Mouse (Mus musculus): ENCODE measurements at regions not wholly inside any gene's neighbourhood (a gene's known extent, or its start where the extent isn't known, plus 50 kb on each side); places are given as distances from the start of the nearest gene placed in this dataset.
A peak's percentile ranks its signal among the peaks of the same experiment; 100 is the strongest.
"Not testable (repeated sequence)": the region's sequence is repeated elsewhere in the genome, so short reads cannot be mapped to it uniquely, and the experiment has no call there.

DNA sequence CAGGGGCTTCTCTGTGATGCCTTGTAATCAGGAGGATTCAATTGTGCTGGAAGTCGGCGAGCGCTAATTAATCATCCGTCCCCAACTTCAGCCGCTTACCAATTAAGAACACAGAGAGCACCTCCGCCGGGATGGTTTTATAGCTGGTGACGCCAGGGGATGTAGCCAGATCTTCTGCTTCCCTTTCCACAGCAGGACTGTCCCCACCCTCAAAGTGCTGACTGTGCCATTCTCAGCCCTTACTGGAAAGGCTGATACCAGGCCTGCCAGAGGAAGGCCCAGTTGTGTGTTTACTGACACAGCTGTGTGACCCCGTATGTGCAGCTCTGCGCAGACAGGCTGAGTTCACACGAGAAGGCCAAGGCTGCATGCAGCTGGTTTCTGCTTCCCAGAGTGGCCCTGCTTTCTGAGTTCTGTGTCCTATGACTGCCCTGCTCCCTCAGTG is 59.9 kb upstream of the Bend4 start:
- no peak for DNase-seq

DNA sequence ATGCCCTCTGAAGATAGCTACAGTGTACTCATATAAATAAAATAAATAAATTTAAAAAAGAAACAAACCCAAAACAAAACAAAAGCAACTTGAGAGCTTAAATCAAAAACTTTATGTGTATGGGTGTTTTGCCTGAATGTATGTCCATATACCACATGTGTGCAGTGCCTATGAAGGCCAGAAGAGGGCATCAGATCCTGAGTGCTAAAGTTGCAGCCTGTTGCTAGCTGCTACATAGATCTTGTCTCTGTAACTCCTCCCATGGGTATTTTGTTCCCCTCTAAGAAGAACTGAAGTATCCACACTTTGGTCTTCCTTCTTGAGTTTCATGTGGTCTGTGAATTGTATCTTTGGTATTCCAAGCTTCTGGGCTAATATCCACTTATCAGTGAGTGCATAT is 62.6 kb upstream of the Bend4 start:
- DNase-seq = not testable (repeated sequence)

DNA sequence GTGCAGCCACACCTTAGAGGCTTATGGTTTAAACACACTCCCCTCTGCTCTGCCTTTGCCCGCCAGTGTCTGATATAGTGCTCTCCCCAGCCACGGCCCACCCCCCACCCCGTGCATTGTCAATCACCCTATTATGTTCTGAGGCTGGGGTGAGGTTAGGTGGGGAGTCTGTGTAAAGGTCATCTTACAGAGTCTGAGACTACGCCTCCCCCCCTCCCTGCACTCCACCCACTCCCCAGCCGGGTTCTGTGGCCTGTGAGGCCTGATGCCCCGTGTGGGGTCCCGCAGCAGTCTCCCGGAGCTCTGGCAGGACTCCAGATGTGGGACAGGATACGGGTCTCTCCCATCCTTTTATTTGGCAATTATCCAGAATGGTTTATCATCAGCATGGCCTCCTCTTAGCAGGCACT is 64.8 kb upstream of the Bend4 start:
- no peak for DNase-seq

DNA sequence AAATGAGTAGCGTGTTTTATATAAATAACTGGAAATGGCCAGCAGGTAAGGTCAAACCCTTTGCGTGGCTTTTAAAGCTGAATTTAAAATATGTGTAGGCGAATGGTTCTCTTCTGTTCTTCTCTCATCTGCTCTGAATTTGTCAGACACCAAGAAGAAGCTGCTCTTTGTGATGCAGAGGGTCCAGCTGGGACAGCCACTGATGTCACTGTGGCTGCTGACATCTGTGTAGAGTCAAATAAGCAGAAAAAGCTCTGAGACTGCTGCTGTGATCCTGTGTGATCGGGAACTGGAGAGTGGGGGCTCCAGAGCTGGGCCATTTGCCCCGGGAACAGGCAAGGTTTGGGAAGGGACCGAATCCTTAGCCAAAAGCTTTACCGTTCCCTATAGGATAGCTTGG is 68.6 kb upstream of the Bend4 start:
- DNase-seq = no peak

DNA sequence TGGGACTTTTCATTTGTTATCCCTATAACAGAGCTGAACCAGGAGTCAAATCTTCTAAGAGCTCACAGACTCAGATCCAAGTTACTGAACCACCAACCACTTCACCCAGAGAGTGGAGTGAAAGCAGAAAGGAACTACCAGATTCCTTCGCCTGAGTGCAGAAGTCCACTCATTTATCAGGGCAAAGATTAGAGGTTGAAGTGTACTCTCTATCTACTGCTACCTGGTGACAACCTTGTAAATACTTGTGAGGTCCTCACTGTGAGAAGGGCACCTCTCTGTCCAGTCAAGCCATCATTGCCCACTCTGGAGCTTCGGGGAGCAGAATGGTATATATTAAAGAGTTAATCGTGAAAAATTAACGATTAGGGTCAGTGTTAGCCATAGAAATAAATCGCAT is 87.4 kb upstream of the Shisa3 start:
- DNase-seq = no peak

DNA sequence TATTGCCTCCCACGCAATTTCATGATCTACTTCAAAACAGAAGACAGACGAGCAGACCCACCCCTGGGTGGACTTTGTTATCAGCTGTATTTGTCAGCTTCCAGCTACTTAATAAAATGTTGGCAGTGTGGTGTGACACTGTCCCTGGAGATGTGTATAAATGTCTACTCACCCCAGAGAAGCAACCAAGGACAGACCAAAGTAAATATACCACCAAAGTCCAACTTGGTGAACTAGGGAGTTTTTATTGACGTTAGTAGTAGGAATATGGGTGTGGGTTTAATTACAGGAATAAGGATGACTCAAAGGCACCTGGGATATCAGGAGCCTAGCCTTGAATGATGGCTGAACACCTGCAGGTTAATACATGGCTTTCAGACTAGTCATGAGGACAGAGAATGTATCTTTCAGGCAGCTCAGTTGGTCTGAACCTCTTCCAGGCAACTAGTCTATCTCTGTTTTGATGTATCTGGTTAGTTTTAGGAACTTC is 86.2 kb upstream of the Shisa3 start:
- DNase-seq = no peak

DNA sequence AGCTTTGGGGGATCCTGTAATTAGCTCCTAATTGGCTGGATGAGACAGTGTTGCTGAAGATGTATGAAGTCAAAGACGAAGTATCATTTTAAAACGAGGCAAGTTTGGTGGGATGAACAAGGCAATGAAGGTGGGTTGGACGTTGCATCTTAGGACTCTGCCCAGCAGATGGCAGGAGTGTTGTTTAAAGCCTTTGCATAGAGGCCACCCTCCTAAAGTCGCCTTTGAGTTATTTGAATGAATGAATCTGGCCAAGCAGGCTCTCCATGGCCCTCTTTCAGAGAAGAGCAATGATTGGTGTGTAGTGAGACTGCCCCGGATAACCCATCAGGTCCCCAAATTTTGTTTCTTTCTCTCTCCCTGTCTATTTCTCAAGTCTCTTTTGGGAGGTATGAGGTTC is 77.5 kb upstream of the Shisa3 start:
- no peak for DNase-seq

DNA sequence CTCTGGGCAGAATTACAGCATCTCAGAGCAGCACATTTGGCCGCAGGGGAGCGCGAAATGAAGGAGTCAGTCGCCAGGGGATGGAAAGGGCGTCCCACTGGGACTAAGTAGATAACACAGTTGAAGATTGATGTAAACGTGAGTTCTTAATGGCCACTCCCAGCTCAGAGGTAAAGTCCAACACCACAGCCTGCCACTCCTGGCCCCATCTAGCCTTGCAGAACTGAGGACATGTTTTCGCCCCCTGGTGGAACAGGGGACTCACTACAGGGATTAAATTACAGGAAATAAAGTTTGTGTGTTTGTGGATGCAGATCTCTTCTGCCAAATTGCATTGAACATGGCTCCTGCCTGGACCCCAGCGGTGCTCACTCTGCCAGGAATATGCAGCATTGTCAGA is 76.7 kb upstream of the Shisa3 start:
- no peak for DNase-seq

DNA sequence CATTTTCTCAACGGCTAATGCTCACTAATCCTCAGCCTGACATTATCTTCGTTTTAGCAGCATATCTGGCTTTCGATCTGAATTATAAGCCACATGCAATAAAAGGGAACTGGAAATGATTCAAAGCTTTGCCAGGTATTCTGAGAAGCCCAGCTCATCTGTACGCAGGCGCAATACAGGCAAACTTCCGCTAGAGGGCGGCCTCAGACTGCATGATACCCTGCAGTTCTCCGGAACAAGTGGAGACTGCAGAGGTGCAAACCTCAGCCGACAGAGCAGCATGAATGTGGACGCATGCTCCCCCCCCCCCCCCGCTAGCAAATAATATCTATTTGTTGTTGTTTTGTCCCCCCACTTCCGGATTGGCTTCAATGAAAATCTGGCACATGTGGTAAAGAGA is 75.3 kb upstream of the Shisa3 start:
- DNase-seq = peak; percentile 81

DNA sequence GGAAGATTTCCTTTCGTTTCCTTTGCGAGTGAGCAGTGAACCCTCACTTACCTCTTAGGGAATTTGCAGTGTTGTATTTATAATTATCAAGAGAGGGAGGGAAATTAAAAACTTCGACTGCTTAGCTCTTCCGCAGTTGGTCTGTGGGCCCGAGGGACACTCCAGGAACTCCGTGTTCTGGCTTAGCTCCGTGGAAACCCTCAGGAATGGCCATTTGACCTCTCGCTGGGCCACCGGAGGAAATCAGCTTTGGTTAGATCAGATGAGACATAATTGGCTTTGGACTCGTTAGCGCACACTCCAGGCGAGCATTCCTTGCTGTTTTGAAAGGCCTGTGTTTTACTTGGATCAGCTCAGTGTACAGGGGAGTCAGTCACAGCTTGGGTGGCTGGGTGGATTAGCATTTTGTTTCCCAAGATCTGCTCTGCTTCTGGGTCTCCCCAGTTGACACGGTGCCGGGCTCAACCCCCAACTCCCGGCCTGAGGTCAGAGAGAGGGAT is 74.9 kb upstream of the Shisa3 start:
- DNase-seq = no peak

DNA sequence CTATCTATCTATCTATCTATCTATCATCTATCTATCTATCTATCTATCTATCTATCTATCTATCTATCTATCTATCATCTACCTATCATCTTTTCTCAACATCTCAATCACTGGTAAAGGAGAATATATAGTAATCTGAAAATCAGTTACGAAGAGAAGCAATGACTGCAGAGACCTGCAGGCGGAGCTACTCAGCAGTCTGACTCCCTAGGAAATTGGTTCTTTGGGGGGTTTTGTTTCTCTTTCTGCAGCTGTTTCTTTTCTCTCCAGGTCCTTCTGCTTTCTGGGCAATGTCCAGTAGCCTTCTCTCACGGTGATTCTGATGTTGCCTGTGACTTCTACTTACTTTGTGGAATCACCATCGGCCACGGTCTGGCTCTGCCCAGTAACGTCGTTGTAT is 73.6 kb upstream of the Shisa3 start:
- no peak for DNase-seq

DNA sequence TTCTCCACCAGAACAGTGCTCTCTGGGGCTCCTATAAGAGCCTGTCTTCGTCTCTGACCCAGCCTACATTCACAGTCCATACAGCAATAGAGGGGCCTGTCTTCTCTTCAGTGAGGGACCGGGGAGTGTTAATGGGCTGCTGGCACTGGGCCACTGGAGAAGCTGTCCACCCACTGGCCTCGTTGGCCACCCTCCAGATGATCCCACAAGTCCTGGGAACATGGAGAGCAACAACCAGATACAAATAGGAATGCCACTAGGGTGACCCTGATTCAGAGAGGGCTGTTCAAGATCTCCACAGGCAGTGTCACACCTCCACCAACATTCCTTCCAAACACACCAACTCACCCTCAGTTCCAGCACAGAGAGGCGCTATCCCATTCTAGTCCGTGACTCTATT is 69.7 kb upstream of the Shisa3 start:
- no peak for DNase-seq

DNA sequence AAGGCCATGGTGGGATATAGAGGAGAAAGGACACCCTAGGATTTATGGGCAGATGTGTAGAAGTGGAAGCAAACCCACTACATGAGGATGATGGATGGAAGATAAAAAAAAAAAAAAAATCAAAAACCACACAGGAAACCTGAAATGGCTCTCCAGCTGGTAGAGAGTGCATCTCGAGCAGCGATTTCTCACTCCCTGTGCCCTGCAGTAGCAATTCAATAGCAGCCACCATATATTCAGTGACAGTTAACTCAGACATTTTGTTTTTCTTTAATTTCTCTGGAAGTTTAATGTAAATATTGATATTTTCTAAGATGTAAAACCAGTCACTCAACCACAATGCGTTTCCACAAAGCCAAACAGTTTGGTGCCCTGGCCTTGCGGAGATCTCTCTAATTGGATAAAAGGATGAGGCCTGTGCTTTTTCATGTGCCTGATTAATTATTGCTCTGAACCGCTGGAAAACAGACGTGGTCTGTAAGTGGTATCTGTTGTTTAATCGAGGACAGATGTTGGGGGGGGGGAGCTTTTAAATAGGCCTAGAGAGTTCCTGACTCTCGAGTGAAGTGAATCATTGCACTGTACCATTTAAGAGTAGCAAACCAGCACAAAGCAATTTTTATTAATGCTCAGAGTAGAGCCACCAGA is 68.0 kb upstream of the Shisa3 start:
- DNase-seq = no peak

DNA sequence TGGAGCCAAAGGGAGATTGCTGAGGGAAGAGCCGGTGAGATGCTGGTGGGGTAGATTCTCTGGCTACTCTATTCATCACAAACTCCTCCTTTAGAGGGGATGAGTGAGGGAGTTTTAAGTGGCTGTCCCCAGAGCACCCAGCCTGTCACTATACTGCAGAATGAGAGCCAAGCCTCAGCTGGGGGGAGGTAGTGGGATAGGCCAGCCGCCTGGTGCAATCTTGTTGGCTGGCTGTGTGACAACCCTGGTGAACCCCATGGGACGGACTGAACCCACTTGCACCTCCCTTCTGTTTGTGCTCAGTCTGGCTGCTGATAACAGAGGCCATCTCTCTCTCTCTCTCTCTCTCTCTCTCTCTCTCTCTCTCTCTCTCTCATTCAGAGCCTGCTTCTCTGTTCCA is 65.8 kb upstream of the Shisa3 start:
- no peak for DNase-seq

DNA sequence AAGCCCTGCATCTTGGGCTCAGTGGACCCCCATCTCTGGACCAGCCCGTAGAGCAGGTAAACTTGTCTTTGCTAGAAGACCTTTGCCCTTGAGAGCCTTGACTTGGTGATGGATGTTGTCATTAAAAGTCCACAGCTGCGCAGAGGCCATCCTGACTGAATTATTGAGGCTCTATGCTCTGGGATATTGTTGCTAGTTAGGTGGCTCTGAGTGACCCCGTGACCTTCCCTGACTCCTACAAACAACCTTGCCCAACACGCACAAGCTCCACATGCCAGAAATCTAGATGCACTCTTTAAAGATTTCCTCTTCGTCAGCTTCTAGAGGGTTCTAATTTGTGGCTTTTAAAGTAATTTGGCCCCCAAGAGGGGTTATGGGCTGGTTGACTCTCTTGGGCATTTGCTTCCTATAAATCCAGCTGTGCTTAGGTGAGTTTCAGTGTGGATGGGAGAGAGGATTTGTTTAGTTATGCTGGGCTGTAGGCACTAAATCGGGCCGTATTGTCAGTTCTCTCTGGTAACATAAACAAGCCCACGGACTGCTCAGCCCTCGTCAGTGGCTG is 63.6 kb upstream of the Shisa3 start:
- DNase-seq = no peak

DNA sequence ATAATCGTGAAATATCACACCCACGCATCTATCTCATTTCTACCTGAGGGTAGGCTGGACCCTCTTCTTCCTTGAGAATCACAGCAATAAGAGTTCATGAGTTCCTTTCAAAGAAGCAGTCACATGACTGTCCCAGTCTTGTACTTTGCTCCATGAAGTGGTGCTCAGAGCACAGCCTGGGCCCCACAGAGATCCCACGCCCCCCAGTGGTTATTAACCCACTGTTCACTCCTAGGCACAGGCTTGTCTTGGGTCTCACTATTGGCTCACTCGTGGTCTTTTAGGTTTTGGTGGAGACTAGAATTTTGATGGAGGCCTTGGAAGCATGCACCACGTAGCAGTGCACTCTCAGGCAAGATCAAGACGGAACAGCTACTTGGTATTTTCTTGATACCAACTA is 57.4 kb upstream of the Shisa3 start:
- no peak for DNase-seq

DNA sequence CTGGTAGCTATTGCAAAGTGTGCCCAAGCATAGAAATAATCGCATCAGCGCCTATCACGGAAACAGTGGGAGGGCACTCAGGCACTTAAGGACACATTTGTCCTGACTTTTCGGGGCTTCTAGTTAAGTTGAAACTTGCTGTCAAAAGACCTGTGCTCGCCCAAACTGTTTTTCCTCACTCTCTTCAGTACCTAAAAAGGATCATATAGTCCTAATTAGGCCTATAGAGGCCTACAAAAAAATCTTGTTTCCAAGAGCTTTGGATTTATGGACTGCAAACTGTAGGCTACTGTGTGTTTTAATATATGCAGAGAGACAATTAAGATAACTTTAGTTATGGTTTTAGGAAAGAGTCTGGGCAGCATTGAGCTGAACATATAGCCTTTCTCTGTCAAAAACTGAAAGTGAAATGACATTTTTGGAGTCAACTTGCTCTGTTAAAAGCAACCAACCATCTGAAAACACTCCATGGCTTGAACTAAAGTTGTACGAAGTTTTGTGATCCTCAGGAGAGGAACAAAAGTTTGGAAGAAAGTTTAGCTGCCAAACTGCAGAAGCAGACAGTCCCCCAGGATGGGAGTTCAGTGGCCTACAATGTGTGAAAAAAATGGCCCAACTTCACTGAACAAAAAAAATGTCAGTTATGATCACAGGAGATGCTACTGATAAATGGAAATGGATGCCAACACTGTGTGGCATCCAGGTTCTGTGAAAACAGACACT is 55.9 kb upstream of the Shisa3 start:
- no peak for DNase-seq

DNA sequence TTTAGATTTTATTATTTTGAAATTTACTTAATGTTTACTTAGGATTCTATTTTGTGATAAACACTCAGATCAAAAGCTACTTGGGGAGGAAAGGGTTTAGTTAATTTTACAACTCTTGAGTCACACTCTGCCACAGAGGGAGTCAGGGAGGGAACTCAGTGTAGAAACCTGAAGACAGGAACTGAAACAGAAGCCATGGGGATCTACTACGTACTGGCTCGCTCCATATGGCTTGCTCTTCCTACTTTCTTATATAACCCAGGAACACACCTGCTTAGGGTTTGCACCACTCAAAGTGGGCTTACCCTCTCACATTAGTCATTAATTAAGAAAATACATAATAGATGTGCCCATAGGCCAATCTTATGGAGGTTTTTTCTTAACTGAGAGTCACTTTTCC is 54.8 kb upstream of the Shisa3 start:
- no peak for DNase-seq

Data from adrenal gland, postnatal 25 days (tissue).